Mouse (Mus musculus) mature B cell (primary cell): Measurements from ENCODE around the gene 5530401A14Rik.

Source experiments
- in situ Hi-C: fragments of 300-500 bp; cut with MboI; formaldehyde crosslinking; loops from 2 replicates; pipeline ENCODE4 v1.14.3; 2019

The 5530401A14Rik gene

GRCm38 (mm10) chr11:81926393-81926792, 65.9 kb downstream of the 5530401A14Rik start:
- in situ Hi-C loops: no loop called here

- in situ Hi-C loops: no loop called here
Observed at GRCm38 (mm10) chr11:81937516-81937915, 77.0 kb downstream of the 5530401A14Rik start.

- in situ Hi-C loops: no loop called here
Observed at GRCm38 (mm10) chr11:81940988-81941387, 80.5 kb downstream of the 5530401A14Rik start.

- in situ Hi-C loops: no loop called here
Observed at GRCm38 (mm10) chr11:81942167-81942566, 81.7 kb downstream of the 5530401A14Rik start.
